Mouse (Mus musculus) frontal cortex, postnatal 10 days (tissue): ENCODE results near the gene Ptch1.

Experiments used
- DNase-seq, 2 experiments: peaks; one replicate each; pipeline ENCODE4 v3.0.0; 2022; ENCODE audit warnings: low spot score in 2 of 2, mixed read lengths in 1 of 2

Ptch1 gene

DNA sequence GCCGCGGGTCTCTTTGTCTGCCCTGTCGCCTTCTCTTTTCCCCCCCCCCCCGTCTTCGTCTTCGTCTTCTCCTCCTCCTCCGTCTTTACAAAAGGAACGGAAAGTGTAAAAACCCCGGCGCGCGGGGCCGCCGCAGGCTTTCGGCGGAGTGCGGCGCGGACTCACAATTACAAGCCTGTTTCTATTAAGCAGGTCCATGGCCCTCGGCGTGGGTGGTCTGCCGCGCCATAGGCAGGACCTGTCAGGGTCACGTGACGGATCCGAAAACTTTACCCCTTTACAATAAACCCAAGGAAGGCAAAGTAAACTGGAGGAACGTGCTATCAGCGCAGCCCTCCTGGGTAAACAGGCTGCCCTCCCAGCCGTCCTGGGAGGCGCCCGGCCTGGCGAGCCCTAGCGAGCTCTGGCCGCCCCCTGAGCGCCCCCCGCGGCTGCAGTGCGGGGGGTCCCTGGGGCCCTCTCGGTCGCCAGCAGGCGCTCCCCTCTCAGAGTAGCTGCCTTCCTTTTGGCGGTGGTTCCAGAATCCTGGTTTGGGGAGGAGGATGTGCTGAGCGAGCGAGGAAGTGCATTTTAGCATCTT lies at the start of gene Ptch1:
Ptch1 (minus strand) TSS at position 343 of the 580 bp plus-strand sequence.
- DNase-seq = peak in 1 of 2 experiments; percentile 58

DNA sequence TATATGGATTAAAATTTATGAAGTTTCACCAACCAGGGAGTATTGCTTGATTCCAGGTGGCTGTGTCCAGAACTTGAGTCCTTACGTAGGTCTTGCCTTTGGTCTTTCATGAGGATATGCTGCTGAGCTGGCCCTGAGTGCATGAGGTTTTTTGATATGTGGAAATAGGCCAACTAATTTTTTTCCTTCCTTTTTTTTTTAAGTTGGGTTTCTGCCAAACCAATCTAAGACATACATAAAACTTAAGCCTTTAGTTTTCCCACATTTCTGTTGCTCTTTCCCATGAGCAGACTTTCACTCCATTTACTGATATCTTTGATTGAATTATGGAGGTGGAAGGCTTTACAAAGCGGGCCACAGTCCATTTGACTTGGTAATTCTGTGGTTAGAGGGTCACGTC lies 47.9 kb upstream of the Ptch1 start:
- DNase-seq = no peak

- no peak for DNase-seq
These were observed 39.8 kb upstream of the Ptch1 start for GRCm38 (mm10) chr13:63613201-63613600.

GRCm38 (mm10) chr13:63609734-63610133 lies 36.3 kb upstream of the Ptch1 start:
- no peak for DNase-seq

DNA sequence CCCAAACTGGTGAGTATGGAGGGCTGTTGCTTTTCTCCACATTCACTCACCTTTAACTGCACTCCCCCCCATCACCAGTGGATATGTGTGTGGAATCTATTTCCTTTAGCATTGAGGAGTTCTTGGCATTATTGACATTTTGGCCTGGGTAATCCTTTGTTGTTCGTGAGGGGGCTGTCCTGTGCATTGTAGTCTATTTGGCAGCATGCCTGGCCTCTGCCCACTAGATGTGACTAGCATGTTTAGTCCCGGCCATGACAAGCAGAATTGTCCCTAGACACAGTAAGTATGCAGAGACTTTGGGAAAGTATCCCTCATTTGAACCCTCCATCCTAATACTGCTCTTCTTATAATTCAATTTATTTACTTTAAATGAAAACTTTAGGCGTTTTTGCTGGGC lies 24.2 kb upstream of the Ptch1 start:
- DNase-seq = no peak

DNA sequence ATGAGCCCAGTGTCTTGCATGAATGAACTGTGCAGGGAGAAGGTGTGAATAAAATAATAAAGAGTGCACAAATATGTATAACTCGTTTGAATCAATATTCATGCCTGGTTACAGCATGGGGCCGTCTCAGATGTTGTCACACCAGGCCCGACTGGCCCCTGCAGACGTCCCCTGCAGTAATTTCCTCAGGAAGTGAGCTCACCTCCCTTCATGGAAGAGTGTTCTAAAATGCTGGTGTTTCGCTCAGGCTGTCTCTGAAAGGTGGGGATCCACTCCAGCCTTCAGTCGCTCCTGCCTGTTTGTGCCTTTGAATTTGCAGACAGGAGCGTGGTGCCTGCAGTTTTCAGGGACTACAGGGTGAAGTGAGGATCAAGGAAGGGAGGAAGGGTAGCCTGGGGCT lies 22.5 kb upstream of the Ptch1 start:
- DNase-seq = no peak

- DNase-seq = no peak
These were observed 20.2 kb upstream of the Ptch1 start for GRCm38 (mm10) chr13:63593469-63594050.

- DNase-seq = no peak
These were observed 19.4 kb upstream of the Ptch1 start for GRCm38 (mm10) chr13:63592755-63593154.

DNA sequence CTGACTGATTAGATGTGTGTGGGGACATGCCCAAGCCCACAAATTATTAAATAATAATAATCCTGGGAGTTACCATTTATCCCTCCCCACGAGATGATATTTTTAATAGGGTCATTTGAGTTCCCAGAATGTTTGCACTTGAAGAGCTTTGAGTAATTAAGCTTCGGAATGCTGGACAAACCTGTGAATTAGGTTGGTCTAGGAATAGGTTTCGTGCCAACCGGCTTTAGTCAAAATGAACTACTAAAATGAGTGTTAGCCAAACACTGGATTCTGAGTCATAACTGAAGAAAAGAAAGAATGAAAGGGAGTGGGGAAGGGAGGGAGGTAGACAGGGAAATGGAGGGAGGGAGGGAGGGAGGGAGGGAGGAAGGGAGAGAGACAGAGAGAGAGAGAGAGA lies 1.2 kb upstream of the Ptch1 start:
- DNase-seq = no peak

DNA sequence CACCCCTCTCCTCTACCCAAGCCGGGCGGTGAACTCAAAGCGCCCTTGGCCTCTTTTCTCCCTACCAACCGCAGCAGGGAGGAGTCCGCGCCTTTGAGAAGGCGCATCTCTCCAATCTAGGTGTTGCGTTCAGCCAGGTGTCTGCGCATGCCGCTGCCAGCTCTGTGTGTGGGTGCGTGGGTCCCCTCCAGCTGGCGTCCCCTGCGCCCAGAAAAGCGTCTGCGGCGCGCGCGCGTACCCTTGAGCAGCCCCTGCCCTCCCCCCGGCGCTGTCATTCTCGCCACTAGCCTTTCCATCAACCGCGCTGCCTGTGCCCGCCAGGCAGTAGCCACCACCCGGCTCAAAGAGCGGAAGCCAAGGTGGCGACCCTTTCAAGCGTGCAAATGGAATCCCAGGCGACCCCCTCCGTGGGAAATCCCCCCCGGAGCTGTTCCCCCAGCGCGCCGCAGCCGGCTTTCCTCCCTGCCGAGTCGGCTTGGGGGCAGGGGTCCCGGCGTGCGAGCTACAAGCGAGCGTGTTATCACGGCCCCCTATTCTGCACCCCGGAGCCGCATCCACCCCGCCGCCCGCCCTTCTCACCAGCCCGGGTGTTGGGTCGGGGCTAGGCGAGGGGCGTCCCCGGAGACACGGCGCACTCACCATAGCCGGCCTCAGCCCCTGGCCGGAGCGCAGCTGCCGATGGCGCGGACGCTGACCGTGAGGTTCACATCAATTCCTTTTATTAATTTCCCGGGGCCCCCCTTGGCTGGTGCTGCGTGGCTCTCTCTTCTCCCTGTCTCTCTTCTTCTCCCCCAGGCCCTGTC lies 744 bp downstream of the Ptch1 start:
- DNase-seq = peak; percentile 28 to 53

GRCm38 (mm10) chr13:63572111-63572452 lies 1.3 kb downstream of the Ptch1 start:
- DNase-seq = no peak

DNA sequence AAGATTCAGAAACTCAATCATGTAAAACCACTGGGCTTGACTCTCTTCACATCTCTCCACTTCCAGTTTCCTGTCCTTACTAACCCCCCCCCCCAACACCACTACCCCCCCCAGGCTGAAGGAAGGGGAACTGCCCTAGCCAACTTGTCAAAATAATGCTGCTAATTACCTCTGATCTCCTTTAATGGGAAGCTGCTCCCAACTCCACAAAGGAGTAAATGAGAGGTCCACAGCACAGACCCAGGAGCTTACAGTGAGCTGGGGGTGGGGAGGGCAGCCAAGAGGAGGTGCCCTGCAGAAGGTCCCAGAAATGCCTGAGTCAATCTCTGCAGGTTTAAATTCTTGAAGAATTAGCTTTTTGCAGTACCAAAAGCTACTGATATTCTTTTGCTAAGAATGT lies 2.9 kb downstream of the Ptch1 start:
- no peak for DNase-seq

DNA sequence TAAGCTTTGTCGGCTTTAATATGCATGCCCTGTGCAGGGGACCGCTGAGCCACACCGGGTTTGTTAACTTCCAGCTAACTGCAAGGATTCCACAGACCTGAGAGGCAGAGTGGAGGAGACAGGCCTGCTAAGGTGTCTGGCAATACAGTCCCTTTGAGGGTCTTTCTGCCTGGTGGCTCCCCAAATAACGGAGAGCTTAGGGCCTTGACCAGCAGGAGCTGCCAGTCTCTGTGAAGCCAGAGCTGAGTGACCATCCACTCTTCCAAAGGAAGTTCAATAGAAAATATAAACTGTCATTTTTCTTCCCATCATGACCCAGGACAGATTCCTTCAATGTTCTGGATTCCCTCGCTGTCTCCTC lies 4.0 kb downstream of the Ptch1 start:
- no peak for DNase-seq

- DNase-seq = no peak
These were observed 4.5 kb downstream of the Ptch1 start for GRCm38 (mm10) chr13:63568741-63569395.

DNA sequence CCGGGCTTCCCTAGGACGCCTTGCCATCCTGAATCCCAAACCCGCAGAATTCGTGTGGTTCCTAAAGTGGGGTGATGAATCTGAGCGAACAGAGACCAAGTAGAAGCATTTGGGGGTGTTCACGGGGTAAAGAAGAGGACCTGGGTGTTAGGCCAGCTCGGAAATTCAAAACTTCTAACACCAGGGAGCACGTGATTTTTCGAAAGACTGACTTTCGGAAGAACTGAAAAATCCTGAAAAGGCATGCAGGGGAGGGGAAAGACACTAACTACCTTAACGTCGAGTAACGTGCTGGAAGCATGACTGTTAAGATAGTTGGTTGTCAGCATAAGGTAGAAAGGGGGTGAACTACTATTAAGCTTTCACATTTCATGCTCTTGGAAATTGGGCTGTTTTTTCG lies 5.1 kb downstream of the Ptch1 start:
- no peak for DNase-seq

GRCm38 (mm10) chr13:63567677-63568293 lies 5.6 kb downstream of the Ptch1 start:
- peak; percentile 88 to 94 for DNase-seq

DNA sequence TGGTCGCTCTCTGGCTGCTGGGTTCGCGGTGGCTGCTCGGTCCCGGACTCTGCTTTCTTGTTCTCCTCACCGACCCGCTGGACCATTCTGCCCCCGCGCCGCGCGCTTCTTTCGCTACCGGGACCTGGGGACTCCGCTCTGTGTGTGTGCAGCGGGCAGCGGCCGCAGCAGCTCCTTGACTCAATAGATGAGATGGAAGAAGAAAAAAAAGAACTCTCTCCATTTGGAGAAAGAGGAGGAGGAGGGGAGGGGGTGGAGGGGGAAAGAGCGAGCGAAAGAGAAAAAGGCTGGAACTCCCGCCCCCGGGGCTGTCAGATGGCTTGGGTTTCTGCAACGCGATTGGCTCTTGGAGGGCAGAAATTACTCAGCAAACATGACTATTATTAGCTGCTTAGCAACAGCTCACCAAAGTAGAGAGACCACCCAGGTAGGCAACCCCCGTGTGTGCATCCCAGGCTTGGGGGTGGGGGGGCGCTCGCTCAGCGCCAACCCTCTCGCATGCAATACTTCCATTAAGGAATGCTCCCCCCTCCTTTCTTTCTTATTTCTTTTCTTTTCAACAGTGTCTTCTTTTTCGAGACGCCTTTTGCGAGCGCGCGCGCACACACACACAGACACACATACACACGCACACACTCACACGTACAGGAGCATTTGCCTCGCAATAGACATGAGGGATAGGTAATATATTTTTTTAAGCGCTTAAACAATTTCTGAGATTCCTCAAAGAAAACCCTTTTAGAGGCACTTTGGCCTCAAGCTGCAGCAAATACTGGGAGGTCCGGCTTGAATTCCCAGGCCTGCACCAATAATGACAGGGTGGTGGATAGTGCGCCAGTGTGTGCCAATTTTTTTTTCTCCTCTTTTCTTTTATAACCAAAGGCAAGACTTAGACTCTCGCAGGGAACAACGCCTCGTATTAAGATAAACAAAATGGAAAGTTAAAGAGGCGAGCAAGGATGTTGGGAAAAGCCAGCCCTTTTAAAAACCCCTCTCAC lies 7.1 kb downstream of the Ptch1 start:
- peak; percentile 85 to 86 for DNase-seq

DNA sequence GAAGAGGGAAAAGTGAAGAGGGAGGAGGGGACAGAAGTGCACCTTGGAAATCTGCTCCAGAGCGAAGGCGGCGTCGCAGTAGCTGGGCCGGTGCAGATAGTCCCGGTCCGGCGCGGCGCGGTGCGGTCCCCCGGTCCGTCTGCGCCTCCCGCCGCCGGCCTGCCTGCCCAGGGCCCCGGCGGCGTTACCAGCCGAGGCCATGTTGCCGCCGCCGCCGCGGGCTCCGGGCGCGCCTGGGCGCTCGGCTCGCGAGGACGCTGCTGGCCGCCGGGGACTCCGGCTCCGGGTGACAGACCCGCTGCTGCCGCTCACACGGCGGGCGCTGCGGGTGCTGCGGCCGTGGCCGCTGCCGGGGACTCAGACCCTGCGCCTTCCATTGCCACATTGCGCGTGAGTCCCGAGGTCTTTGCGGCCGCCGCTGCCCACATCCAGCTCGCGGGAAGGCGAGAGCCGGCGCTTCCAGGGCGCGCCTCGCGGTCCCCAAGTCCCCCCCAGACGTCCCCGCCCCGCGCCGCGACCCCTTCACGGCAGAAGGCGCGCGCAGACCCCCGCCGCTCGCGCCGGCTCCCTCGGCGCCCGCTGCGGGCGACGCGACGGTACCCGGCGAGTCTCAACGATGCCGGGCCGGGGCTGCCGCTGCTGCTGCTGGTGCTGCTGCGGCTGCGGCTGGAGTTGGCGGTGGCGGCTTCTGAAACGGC lies 7.9 kb downstream of the Ptch1 start:
- DNase-seq = peak in 1 of 2 experiments; percentile 44

GRCm38 (mm10) chr13:63564626-63565319 lies 8.6 kb downstream of the Ptch1 start:
- DNase-seq = peak; percentile 40 to 58
